Mouse (Mus musculus): ENCODE results near the gene Cdk18. TPM values are rescaled to one million over a fixed set of nuclear protein-coding genes. Genes with fewer than 3 reads are reported as not detected.
A peak's percentile ranks its signal among the peaks of the same experiment; 100 is the strongest.

Cdk18 gene
- polyA plus RNA-seq, 1 experiment from 2014 or later: 7.7 TPM

DNA sequence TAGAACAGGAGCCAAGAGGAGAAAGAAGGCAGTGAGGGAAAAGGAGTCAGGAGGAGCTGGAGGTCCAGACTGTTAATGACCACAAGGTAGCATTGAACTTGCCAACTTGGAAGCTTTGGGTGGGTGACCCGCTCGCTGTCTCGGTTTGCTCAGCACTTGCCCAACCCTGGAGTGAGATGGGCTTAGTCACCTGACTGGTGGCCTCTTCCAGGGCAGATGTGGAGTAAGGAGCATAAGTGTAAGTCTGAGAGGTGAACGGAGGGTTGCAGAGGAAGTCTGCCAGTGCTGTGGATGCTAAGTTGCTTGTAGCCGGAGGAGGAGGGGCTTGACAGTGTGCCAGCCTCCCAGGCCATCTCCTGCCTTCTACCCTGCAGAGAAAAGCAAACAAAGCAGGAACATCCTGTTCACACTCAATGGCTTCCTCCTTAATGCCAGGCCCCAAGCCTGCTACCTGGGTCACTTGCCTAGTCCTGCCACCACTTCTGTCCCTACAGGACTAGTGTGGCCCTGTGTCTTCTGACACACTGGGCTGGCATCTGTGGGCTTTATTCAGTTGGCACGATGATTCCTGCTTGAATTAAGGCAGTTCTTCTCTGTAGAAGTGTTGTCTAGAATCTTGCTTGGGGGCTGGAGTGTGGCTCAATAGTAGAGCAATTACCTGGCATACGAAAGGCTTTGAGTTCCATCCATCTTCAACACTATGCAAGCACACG is 6.6 kb upstream of the Cdk18 start:
- H3K36me3 ChIP-seq: no peaks in the 10 kb centered on the region
- H3K27me3 ChIP-seq: no peaks in the 10 kb centered on the region; the same call in 1 of the 2 replicates
- no peak overlapping the region for H3K4me3 ChIP-seq
- peaks cover 22% of the 10 kb centered on the region; the same call in 1 of the 2 replicates for H3K4me1 ChIP-seq
- no peaks in the 10 kb centered on the region for H3K9me3 ChIP-seq
- WGBS: 80% methylated on average over 8 of the region's 8 CpGs
- H3K9ac ChIP-seq: no peak overlapping the region
- no peak overlapping the region for H3K27ac ChIP-seq
- no peak for ATAC-seq (ENCODE audit: borderline replicate concordance, extremely low read depth, low FRiP score, low TSS enrichment)
- no peak overlapping the region for H3K4me2 ChIP-seq

DNA sequence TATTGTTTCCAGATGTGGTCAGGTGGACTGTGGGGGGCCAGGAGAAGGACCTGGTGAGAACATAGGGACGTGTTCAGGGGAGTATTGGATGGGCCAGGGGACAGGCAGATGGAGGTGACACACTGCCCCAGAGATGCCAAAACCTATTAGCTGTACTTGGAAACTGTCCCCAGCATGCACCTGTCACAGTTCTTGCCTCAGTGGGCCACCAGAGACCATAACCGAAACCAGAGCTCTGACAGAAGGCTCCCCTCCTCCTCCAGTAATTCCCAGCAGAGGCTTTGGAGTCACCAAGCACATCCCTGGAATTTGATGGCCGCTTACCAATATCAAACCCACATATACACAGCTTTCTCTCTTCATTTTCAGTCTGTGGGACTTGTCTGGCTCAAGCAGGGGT is 5.4 kb upstream of the Cdk18 start:
- Histone ChIP-seq H3K27ac (no peak overlapping the region), H3K4me3 (no peak overlapping the region), H3K27me3 (no peaks in the 10 kb centered on the region; the same call in 1 of the 2 replicates), H3K9ac (no peak overlapping the region), H3K9me3 (no peaks in the 10 kb centered on the region), H3K36me3 (no peaks in the 10 kb centered on the region), H3K4me1 (0 out of 2 replicates have a peak, but pooled peaks cover 10% of the 10 kb centered on the region), H3K4me2 (no peak overlapping the region)
- WGBS: 70% methylated on average over 3 of the region's 3 CpGs
- ATAC-seq (ENCODE audit: borderline replicate concordance, extremely low read depth, low FRiP score, low TSS enrichment): no peak

DNA sequence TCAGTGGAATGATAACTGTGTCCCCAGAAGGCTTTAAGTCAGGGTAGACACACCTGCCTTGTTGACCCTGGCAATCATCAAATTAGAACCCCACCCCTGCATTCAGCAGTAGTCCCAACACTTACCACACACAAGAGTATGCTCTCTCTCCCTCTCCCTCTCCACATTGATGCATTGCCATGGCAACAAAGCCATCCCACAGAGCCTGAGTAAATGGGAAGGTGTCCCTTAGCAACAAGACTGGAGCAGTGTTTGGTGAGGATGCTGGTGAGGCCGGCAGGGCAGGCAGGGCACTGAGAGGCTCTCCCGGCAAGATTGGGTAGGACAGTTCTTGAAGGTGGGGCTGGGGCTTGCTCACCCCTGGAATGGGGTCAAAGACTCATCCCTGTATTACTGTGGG is 4.7 kb upstream of the Cdk18 start:
- Histone ChIP-seq H3K4me1 (0 out of 2 replicates have a peak, but pooled peaks cover 10% of the 10 kb centered on the region), H3K27me3 (no peaks in the 10 kb centered on the region), H3K4me2 (no peak overlapping the region), H3K36me3 (no peaks in the 10 kb centered on the region), H3K9me3 (no peaks in the 10 kb centered on the region), H3K4me3 (no peak overlapping the region), H3K9ac (no peak overlapping the region), H3K27ac (no peak overlapping the region)
- 26% methylated on average over 2 of the region's 2 CpGs for WGBS
- no peak for ATAC-seq (ENCODE audit: borderline replicate concordance, extremely low read depth, low FRiP score, low TSS enrichment)

DNA sequence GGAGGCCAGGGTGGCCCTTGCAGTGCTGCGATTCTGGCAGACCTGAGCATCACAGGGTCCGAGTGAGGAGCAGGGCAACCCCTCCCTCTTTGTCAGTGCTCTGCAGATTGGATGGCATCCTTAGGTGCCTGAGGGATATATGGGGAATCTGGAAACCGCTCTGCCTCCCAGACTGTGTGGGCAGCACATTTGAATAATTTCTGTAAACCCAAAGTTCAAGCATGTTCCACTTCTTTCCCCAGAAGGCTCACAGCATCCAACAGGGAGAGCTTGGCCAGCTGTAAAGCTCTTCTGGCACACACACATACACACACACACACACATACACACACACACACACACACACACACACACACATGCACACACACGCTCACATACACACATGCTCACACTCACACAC is 4.2 kb upstream of the Cdk18 start:
- Histone ChIP-seq H3K9me3 (no peaks in the 10 kb centered on the region), H3K9ac (no peak overlapping the region), H3K27me3 (no peaks in the 10 kb centered on the region), H3K36me3 (no peaks in the 10 kb centered on the region), H3K4me1 (peaks cover 14% of the 10 kb centered on the region; the same call in 1 of the 2 replicates), H3K4me2 (no peak overlapping the region), H3K4me3 (no peak overlapping the region), H3K27ac (no peak overlapping the region)
- 64% methylated on average over 4 of the region's 4 CpGs for WGBS
- no peak for ATAC-seq (ENCODE audit: borderline replicate concordance, extremely low read depth, low FRiP score, low TSS enrichment)

DNA sequence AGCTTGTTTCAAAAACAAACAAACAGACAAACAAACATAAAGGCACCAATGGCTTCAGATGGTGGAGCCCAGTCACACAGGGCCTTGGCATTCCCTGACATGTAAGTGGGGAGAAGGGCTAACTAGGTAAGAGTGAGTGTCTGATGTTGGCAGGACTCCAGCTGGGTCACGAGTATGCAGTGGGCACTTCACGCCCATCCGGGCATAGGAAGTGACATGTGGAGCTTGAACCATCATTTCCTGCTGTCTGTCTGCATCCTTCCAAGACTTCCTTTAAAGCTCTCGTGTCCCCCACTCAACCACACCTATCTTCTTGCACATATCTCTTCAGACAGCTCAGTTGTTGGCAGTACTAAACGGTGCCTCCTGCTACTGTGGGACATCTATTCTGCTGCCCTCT is 3.6 kb upstream of the Cdk18 start:
- no peak for ATAC-seq (ENCODE audit: borderline replicate concordance, extremely low read depth, low FRiP score, low TSS enrichment)
- Histone ChIP-seq H3K9me3 (no peaks in the 10 kb centered on the region), H3K4me1 (peaks cover 21% of the 10 kb centered on the region), H3K27ac (no peak overlapping the region), H3K4me3 (no peak overlapping the region), H3K36me3 (no peaks in the 10 kb centered on the region), H3K27me3 (no peaks in the 10 kb centered on the region), H3K4me2 (no peak overlapping the region), H3K9ac (no peak overlapping the region)
- WGBS: 31% methylated on average over 5 of the region's 5 CpGs

DNA sequence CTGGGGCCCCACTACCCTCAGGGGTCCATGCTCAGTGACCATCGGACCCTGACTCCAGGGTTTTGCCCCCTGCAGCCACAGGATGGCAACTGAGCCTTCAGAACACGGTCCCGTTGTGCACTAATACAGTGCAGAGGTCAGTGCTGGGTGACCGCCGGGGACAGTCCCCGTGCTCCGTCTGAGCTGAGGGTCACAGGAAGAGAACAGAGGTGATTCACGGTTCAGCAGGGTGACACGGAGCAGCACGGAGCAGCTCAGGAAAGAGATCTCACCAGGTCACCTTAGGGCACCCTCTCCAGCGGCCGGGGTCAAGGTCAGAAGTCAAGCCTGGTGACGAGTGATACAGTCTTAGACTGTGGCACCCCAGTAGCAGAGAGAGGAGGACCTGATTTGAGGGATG is 2.3 kb upstream of the Cdk18 start:
- H3K4me1 ChIP-seq: peaks cover 24% of the 10 kb centered on the region
- no peak overlapping the region for H3K4me2 ChIP-seq
- H3K36me3 ChIP-seq: no peaks in the 10 kb centered on the region
- no peak overlapping the region for H3K9ac ChIP-seq
- H3K4me3 ChIP-seq: no peak overlapping the region
- no peak for ATAC-seq (ENCODE audit: borderline replicate concordance, extremely low read depth, low FRiP score, low TSS enrichment)
- H3K9me3 ChIP-seq: no peaks in the 10 kb centered on the region
- H3K27me3 ChIP-seq: no peaks in the 10 kb centered on the region
- no peak overlapping the region for H3K27ac ChIP-seq
- WGBS: 68% methylated on average over 13 of the region's 13 CpGs

DNA sequence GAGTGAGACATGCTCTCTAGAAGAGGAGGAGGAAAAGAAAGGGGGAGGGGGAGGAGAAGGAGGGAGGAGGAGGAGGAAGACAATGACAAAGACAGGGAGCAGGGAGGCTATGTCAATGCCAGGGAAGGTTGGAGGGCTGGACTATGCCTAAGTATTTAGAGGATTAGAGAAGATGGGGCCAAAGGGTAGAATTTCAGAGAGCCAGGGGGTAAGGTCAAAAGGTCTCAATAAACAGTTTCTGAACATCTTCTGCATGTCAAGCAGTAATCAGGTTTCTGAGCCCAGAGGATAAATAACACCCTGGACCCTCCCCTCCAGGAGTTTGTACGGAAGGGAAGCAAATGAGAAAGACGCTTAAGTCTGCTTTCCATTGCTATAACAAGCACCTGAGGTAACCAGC is 1.7 kb upstream of the Cdk18 start:
- H3K36me3 ChIP-seq: no peaks in the 10 kb centered on the region
- no peaks in the 10 kb centered on the region for H3K27me3 ChIP-seq
- H3K9me3 ChIP-seq: no peaks in the 10 kb centered on the region
- ATAC-seq (ENCODE audit: borderline replicate concordance, extremely low read depth, low FRiP score, low TSS enrichment): no peak
- 65% methylated on average over 2 of the region's 2 CpGs for WGBS
- no peak overlapping the region for H3K27ac ChIP-seq
- no peak overlapping the region for H3K4me3 ChIP-seq
- no peak overlapping the region for H3K4me2 ChIP-seq
- no peak overlapping the region for H3K9ac ChIP-seq
- peaks cover 22% of the 10 kb centered on the region for H3K4me1 ChIP-seq

DNA sequence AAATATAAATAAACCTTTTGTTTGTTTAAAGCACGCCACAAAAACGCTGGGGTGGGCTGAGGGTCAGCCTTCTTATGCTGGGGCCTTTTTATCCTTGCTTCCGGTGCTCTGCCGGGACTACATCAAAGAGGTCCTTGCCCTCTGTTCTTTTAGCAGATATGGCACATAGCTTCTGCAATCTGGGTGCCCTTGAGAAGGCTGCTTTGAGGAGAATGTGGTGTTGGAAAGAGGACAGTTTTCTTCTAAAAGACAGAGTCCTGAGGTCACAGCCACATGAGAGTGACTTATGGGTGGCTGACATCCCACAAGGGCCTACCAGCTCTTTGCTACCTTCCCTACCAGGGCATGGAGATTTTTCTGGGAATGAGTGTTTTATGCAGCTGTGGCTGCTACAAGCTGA is 1.1 kb upstream of the Cdk18 start:
- 27% methylated on average over 4 of the region's 4 CpGs for WGBS
- Histone ChIP-seq H3K4me2 (no peak overlapping the region), H3K9me3 (no peaks in the 10 kb centered on the region), H3K36me3 (no peaks in the 10 kb centered on the region), H3K4me1 (peaks cover 18% of the 10 kb centered on the region), H3K27me3 (no peaks in the 10 kb centered on the region), H3K4me3 (no peak overlapping the region), H3K9ac (no peak overlapping the region), H3K27ac (no peak overlapping the region)
- ATAC-seq (ENCODE audit: borderline replicate concordance, extremely low read depth, low FRiP score, low TSS enrichment): no peak

DNA sequence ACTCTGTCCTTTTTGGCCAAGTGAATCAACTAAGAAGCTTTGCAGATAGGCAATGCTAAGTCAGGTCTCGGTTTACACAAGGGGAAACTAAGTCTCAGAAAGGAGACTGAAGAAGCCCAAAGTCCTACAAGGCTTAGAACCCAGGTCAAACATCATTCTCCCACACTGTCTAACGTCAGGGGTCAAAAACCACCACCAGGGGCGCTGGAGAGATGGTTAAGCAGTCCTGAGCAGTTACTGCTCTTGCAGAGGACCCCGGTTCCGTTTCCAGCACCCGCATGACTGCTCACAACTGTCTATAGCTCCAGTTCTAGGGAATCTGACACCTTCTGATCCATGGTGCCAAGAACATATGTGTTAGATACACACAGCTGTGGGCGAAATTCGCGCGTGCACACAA is 687 bp upstream of the Cdk18 start:
- ATAC-seq (ENCODE audit: borderline replicate concordance, extremely low read depth, low FRiP score, low TSS enrichment): no peak
- Histone ChIP-seq H3K36me3 (no peaks in the 10 kb centered on the region), H3K4me1 (peaks cover 18% of the 10 kb centered on the region), H3K9ac (no peak overlapping the region), H3K4me2 (no peak overlapping the region), H3K27me3 (no peaks in the 10 kb centered on the region), H3K27ac (no peak overlapping the region), H3K4me3 (no peak overlapping the region), H3K9me3 (no peaks in the 10 kb centered on the region)
- 51% methylated on average over 10 of the region's 10 CpGs for WGBS

DNA sequence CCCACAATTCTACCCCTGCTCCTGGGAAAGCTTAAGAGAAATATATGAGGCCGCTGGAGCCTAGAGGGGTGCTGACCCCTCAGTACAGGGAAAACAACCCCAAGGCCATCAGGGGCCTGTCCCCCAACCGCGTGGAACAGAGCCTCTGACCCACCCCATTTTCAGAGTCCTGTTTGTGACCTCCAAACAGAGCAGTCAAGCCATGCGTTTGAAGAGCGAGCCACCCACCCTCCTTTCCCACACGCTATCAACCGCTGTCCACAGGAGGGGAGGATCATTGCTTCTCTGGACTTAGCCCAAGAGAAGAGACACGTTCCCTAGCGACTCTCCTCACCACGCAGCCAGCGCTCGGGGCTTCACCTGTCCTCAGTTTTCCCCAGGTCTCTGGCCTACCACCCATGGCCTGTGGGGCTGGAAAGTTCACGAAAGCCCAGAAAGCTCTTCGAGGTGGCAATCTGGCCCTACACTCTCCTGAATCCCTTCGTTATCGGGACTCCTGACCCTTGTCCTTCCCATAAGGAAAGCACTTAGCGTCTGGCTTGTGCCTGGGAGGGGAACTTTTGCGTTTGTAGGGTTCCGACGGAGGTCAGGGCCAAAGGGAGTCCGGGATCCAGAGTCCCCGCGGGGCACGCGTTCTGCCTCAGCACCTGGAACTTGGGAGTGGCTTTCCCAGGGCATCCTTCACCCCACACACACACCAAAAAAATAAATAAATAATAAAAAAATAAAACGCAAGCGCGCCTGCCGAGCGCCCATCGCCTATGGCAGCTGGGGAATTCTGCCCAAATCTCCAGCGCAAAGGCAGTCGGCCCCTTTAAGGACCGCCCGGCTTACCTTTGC is 688 bp downstream of the Cdk18 start:
- peak overlapping the region; percentile 62 for H3K27ac ChIP-seq
- peaks cover 21% of the 10 kb centered on the region for H3K4me1 ChIP-seq
- 6% methylated on average over 35 of the region's 35 CpGs for WGBS
- no peaks in the 10 kb centered on the region for H3K27me3 ChIP-seq
- no peaks in the 10 kb centered on the region for H3K9me3 ChIP-seq
- peak overlapping the region; percentile 62 for H3K9ac ChIP-seq
- no peak for ATAC-seq (ENCODE audit: borderline replicate concordance, extremely low read depth, low FRiP score, low TSS enrichment)
- H3K4me2 ChIP-seq: peak overlapping the region; percentile 94
- no peaks in the 10 kb centered on the region for H3K36me3 ChIP-seq
- H3K4me3 ChIP-seq: peak overlapping the region; percentile 62

DNA sequence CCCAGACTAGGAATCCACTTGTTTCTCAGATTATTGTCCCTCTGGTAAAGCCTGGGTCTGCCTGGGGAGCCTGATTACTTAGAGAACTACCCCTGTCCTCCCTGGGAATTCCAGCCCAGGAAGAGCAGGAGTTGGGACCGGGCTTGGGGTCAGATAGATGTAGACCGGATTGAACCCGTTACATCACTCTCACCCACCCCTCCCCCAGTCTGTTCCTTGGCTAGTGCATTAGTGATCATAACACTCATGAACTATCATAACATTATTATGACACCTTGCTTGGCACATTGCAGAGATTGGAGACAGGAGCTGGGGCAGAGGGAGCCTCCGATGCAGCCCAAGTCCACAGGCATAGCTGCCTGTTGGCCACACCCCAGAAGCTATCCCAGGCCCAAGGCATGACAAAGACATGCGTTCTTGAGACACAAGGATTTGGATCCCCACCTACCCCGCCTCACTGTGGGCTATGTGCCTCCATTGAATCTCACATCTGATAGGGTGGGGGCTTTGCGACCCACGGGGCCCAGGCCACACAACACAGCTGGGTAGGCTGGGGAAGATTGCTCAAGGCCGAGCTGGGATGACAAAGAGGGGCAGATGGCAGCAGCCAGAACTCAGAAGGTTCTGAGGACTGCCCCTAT is 1.4 kb downstream of the Cdk18 start:
- no peak overlapping the region for H3K27ac ChIP-seq
- 41% methylated on average over 9 of the region's 9 CpGs for WGBS
- no peaks in the 10 kb centered on the region for H3K9me3 ChIP-seq
- H3K4me3 ChIP-seq: peak overlapping the region; percentile 62
- ATAC-seq (ENCODE audit: borderline replicate concordance, extremely low read depth, low FRiP score, low TSS enrichment): no peak
- H3K4me2 ChIP-seq: peak overlapping the region; percentile 94
- no peaks in the 10 kb centered on the region for H3K27me3 ChIP-seq
- peaks cover 27% of the 10 kb centered on the region for H3K4me1 ChIP-seq
- no peaks in the 10 kb centered on the region for H3K36me3 ChIP-seq
- H3K9ac ChIP-seq: no peak overlapping the region

DNA sequence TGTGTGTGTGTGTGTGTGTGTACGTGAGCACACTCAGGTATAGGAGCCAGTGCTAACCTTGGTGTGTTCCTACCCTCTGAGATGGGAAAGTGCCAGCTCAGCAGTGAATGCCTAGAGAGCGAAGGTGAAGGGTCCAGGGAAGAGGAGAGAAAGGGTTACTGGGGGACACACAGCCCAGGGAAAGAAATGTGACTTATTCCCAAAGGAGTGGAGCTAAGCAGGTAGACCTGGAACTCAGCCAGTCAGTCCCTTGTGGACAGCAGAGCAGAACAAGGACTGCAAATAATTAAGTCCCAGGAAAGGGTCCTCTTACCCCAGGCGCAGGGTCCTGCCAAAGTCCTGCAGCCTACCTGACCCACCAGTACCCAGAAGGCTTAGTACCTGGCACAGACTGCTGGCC is 2.6 kb downstream of the Cdk18 start:
- H3K27me3 ChIP-seq: no peaks in the 10 kb centered on the region
- no peak overlapping the region for H3K4me3 ChIP-seq
- WGBS: 79% methylated on average over 3 of the region's 3 CpGs
- no peaks in the 10 kb centered on the region for H3K9me3 ChIP-seq
- no peak overlapping the region for H3K4me2 ChIP-seq
- peaks cover 32% of the 10 kb centered on the region for H3K4me1 ChIP-seq
- ATAC-seq (ENCODE audit: borderline replicate concordance, extremely low read depth, low FRiP score, low TSS enrichment): no peak
- no peak overlapping the region for H3K9ac ChIP-seq
- H3K27ac ChIP-seq: no peak overlapping the region
- H3K36me3 ChIP-seq: no peaks in the 10 kb centered on the region
